Mouse (Mus musculus) mouse embryonic stem cell (cell line): ENCODE results near the gene Fam166a.

Source experiments
- in situ Hi-C, 2 experiments: fragments of 300-500 bp; cut with MboI; formaldehyde crosslinking; loops; 1 replicate in 1 of 2; 3 replicates in 1 of 2; pipeline ENCODE4 v1.14.3; 2019 to 2020; ENCODE audit warnings: low sequenced_read_pairs in 2 of 2, low pct_unique_long_range_greater_than_20kb in 1 of 2, mixed read lengths in 1 of 2; ENCODE audit not compliant: unreplicated experiment in 1 of 2

The Fam166a gene

GRCm38 (mm10) chr2:25182664-25183063 lies 35.9 kb upstream of the Fam166a start:
- in situ Hi-C loops: no loop called here

- in situ Hi-C loops: no loop called here
Measured at GRCm38 (mm10) chr2:25183336-25183735, 35.2 kb upstream of the Fam166a start.

DNA sequence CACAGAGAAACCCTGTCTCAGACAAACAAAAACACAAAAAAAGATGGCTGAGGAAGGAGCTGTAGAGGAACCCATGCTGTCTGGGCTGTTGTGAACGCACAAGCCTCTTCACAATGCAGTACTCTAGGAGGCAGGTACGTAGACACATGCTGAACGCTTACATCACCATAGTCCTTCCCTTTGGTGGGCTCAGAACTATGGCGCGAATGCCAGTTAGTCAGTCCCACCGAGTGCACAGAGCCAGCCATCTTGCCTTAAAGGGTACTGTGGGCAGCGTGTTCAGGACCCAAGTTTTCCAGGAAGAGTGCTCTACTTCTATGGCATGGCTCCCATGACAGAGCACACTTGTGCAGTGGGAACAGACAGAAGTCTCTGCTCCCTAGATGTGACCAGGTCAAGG lies 34.0 kb upstream of the Fam166a start:
- in situ Hi-C loops: no loop called here

DNA sequence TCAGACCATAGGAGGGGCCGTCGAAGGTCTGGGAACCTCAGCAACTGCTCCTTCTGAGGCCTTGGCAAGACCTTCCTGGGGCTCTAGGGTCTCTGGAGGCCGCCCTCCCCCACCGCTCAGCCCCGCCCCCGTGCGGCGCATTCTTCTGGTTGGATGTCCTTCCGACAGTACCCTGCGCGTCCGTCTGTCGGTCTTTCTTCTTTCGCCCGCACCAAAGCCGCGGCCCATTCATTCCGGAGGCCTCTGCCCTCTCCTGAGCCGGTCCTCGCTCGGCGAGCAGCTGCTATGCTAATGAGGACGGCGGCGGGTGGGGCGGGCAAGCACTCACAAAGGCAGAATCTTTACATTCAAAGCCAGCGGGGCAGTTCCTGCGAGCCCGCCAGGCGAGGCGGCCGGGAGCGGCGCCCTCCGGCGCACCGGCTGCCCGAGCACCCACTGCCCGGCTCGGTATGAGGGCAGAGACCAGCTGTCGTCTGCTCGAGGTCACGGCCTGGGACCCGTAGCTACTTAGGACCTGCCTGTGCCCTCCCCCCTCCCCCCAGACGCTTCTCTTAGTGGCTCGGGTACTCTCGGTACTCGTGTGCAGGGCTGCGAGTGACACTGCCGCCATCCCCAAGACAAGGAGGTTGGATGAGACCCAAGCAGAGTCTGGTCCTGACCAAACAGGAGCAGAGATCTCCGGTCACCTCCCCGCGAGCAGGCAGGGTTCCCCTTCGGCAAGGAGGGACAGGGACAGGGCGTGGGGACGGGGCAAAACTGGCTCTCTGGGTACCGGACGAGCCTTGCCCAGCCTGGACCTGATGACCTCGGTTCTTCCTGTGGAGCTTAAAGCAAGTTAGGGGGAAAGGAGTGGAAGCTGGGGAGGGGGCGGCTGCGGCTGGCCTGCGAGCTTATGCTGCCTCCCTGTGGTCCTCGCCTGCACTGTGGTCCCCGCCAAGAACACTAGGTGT lies 32.6 kb upstream of the Fam166a start:
- in situ Hi-C loops: no loop called here

GRCm38 (mm10) chr2:25186575-25186930 lies 32.0 kb upstream of the Fam166a start:
- in situ Hi-C loops: no loop called here

DNA sequence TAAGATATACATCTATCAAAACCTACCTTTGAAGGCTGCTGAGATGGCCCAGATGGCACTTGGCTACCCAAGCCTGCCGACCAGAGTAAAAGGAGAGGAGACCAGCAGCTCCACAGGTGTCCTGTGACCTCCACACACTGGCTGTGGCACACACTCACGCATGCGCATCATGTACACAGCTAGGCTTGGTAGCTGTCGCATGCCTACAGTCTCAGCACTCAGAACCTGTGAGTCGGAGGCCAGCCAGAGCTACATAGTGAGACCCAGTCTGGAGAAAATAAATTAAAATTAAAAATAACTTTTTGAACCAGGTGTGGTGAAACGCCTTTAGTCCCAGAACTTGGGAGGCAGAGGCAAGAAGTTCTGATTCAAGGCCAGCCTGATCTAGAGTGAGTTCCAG lies 30.7 kb upstream of the Fam166a start:
- in situ Hi-C loops: no loop called here

DNA sequence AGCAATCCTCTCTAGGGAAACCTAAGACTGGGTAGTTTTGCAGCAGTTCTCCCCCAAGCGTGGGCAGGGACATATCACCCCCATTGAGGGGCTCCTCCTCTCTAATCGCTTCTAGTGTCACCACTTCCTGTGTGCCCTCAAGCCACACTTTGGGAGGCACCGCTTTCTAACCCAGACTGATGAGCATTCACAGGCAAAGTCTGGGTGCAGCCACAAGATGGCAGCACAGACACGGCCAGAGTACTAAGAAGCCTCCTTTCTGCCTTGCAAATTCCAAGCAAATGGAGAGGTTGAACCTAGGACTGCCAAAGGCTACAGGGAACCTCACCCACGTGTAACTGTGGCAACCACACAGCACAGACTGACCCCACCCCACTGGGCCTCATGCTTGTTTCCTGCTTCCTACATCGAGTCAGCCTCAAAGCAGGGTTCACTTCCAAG lies 25.2 kb upstream of the Fam166a start:
- in situ Hi-C loops: loop anchor here in 1 of 2 experiments (10.0 kb wide), 1 partner anchor 61 kb away; the partner anchor contains the start of gene Tmem203

GRCm38 (mm10) chr2:25194006-25194405 lies 24.5 kb upstream of the Fam166a start:
- in situ Hi-C loops: loop anchor here in 1 of 2 experiments (10.0 kb wide), 1 partner anchor 61 kb away; the partner anchor contains the start of gene Tmem203

DNA sequence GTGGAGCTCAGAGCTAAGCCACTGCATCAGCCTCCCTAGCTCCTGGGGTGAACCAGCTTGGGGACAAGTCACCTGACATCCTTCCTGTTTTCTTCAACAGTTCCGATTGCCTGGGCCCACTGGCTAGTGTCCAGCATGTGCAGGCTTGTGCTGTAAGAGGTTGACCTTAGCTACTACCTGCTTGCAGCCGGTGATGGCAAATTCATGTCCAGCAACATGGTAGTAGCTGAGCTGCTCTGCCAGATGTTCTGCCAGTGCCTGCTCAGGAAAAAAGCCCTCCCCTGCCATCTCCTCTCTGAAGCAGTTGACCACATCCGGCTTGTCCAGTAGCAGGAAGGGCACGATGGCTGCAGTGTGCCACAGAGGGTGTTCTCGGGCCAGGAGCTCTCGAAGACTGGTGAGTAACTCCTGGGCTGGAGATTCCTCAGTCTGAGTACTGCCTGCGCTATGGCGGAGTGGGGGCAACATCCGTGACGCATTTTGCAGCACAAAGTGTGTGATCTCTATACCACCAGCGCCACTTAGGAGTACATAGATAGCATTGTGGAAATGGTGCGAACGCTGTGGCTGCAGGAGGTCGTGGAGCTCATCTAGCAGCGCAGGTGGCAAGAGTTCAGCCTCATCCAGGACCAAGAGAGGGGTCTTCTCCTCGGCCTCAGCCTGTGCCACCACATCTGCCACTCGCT lies 23.9 kb upstream of the Fam166a start:
- in situ Hi-C loops: loop anchor here in 1 of 2 experiments (10.0 kb wide), 1 partner anchor 60 kb away; the partner anchor contains the start of gene Tmem203

DNA sequence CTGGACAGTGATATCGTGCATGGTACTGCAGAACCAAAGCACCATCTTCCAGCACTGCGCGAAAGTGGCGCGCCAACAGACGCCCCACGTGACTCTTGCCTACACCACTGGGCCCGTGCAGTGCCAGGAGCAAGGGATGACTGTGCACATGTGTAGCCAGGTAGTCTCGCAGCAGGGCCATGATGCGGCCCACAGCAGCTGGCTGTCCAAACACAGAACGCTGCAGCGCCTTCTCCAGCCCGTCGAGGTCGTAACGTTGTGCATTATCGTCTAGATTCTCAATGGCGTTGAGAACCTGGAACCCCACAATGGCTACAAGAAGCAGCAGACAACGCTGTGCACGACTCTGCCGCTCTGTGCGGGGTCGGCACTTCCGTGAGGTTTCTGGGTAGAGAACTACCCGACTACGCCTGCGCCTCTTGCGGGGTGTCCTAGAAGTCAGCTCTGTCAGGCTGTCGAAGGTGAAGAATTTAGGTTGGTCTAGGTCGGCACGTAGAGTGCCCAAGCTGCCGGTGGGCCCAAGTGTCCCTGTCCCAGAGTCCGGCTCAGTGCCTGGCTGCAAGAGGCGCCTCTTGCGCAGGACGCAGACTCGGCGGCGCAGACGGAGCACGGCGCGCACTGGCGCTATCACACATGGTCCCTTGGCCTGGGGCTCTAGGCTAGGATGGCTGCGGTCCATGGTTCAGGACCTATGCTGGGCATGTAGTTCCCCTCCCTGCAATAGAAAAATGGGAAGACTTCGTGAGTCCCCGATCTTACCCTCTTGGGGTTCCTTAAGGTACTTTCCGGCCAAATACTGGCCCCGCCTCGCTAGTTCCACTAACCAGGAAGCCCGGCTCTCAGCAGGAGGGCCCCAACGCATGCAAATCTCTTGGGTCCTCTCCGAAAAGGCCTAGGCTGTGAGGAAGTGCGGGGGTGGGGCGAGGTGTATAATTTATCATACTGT lies 23.1 kb upstream of the Fam166a start:
- in situ Hi-C loops: loop anchor here in 1 of 2 experiments (10.0 kb wide), 1 partner anchor 59 kb away; the partner anchor contains the start of gene Tmem203

- in situ Hi-C loops: loop anchor here in 1 of 2 experiments (10.0 kb wide), 1 partner anchor 58 kb away; the partner anchor contains the start of gene Tmem203
Measured at GRCm38 (mm10) chr2:25196172-25196954, 22.2 kb upstream of the Fam166a start, which contains the start of gene Tor4a. Gene Tor4a (minus strand): TSS chr2:25196886.

DNA sequence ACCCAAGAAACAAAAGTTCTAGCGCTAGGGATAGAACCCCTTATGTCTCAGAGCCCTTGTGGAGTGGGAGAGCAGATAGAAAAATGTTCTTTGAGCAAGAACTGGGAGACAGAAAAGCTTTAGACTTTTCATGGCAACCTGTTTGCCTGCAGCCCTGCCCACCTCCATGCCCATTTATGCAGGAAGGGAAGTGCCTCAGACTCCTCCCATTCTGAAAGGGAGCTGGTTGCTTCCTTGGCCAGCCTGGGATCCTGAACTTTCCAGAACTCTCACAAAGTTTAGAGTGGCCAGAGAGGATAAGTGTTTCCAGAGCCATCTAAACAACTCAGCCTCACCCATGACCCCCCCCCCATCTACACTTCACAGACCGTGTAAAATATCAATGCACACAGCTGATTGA lies 21.4 kb upstream of the Fam166a start:
- in situ Hi-C loops: loop anchor here in 1 of 2 experiments (10.0 kb wide), 1 partner anchor 58 kb away; the partner anchor contains the start of gene Tmem203

DNA sequence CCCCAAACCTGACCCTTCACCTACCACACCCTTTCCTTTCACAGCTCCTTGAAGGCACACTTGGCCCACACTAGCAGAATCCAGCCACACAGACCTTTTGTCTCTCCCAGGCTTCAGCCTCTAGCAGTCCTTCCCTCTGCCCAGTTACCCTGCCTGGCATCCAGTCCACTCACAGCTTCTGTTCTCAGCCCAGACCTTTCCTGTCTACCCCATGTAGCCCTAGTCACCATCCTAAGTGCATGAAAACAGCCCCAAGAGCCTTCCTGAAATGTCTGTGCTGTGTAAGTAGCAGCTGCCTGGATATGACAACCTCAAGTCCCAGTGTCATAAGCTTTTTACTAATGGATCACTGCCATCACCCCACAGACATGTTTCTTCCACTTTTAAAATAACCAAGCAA lies 20.6 kb upstream of the Fam166a start:
- in situ Hi-C loops: loop anchor here in 1 of 2 experiments (10.0 kb wide), 1 partner anchor 57 kb away; the partner anchor contains the start of gene Tmem203

- in situ Hi-C loops: no loop called here
Measured at GRCm38 (mm10) chr2:25200631-25201030, 17.9 kb upstream of the Fam166a start.

DNA sequence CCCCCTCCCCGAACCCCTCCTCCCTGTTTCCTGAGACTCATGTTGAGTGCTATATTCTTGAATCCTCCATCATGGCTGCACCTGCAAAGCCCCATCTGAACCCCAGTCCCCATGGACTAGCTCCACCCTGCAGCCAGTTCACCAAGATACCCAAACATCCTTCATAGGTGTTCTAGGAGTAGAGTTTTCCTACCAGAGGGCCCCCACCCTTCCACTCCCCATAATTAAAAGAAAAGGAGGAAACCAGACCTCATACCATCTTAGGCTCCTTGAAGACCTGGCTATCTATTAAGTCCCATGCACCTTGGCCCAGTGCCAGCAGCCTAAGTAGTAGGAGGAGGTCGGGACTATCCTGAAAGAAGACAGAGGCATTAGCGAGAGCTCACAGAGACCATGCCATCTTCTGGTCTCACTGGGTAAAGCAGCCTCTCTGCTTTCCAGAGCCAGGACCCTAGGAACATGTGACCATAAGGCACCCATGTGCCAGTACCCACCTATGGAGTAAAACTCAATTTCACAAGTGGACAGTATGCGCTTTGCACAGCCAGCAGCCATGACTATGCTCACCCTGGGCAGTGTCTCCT lies 14.8 kb upstream of the Fam166a start:
- in situ Hi-C loops: no loop called here

- in situ Hi-C loops: no loop called here
Measured at GRCm38 (mm10) chr2:25207593-25207992, 11.0 kb upstream of the Fam166a start.

- in situ Hi-C loops: no loop called here
Measured at GRCm38 (mm10) chr2:25210686-25211085, 7.9 kb upstream of the Fam166a start.
